Mouse (Mus musculus): ENCODE data around the gene Tpmt. TPM values are rescaled to one million over a fixed set of nuclear protein-coding genes. Genes with fewer than 3 reads are reported as not detected.
A peak's percentile ranks its signal among the peaks of the same experiment; 100 is the strongest.

The Tpmt gene
- total RNA-seq, 1 experiment from 2014 or later: 2.8 TPM

GRCm38 (mm10) chr13:46987941-46988340 lies 56.6 kb downstream of the Tpmt start:
- no peak for ATAC-seq (replicated peaks; ENCODE audit: low read depth, poor library complexity, severe bottlenecking)

- ATAC-seq (replicated peaks; ENCODE audit: low read depth, poor library complexity, severe bottlenecking): no peak
Observed at GRCm38 (mm10) chr13:46986208-46986607, 58.3 kb downstream of the Tpmt start.

- ATAC-seq (replicated peaks; ENCODE audit: low read depth, poor library complexity, severe bottlenecking): peak; percentile 80
Observed at GRCm38 (mm10) chr13:46983878-46984277, 60.7 kb downstream of the Tpmt start.

- ATAC-seq (replicated peaks; ENCODE audit: low read depth, poor library complexity, severe bottlenecking): 0 out of 2 replicates have a peak, but pooled peaks have one; percentile 14
Observed at GRCm38 (mm10) chr13:46979836-46980490, 64.6 kb downstream of the Tpmt start.

GRCm38 (mm10) chr13:46976532-46976931 lies 68.0 kb downstream of the Tpmt start:
- no peak for ATAC-seq (replicated peaks; ENCODE audit: low read depth, poor library complexity, severe bottlenecking)

GRCm38 (mm10) chr13:46975930-46976329 lies 68.6 kb downstream of the Tpmt start:
- peak; percentile 67 for ATAC-seq (replicated peaks; ENCODE audit: low read depth, poor library complexity, severe bottlenecking)

GRCm38 (mm10) chr13:46975031-46975551 lies 69.4 kb downstream of the Tpmt start:
- ATAC-seq (replicated peaks; ENCODE audit: low read depth, poor library complexity, severe bottlenecking): no peak

Other genes starting within 250 kb of the Tpmt start
- 37.5 and 43.5 TPM in 2 replicates for gene Kif13a, start 114.9 kb downstream of the Tpmt start, total RNA-seq (2017)
- 2.1 and 2.8 TPM in 2 replicates for gene Nhlrc1, start 29.9 kb downstream of the Tpmt start, total RNA-seq (2017)
- 12.6 and 13.5 TPM in 2 replicates for gene Kdm1b, start 1.2 kb downstream of the Tpmt start, total RNA-seq (2017)
- 700 and 820 TPM in 2 replicates for gene Dek, start 61.5 kb upstream of the Tpmt start, total RNA-seq (2017)
- gene Rnf144b, start 77.9 kb upstream of the Tpmt start, total RNA-seq (2017): 1.7 and 3.1 TPM in 2 replicates

All from common myeloid progenitor, adult 5-6 weeks (primary cell).